Mouse (Mus musculus) spleen, adult 2 months (tissue): ENCODE measurements at regions not wholly inside any gene's neighbourhood (a gene's known extent, or its start where the extent isn't known, plus 50 kb on each side); places are given as distances from the start of the nearest gene placed in this dataset.

Experiments
- CTCF ChIP-seq: fragments of 200-500 bp; IDR thresholded peaks from 2 replicates; pipeline ENCODE4 v1.5.1; 2011; ENCODE audit warnings: mild to moderate bottlenecking, inconsistent platforms; ENCODE audit not compliant: insufficient read depth, insufficient read length, insufficient replicate concordance; ENCODE audit errors: extremely low read depth
- POLR2A ChIP-seq: fragments of 200-500 bp; IDR thresholded peaks from 2 replicates; pipeline ENCODE4 v1.6.1; 2011; ENCODE audit warnings: low read depth, low read length, inconsistent platforms

GRCm38 (mm10) chr2:75492501-75492898 lies 166.6 kb upstream of the Hnrnpa3 start:
- TF ChIP-seq CTCF (no peak), POLR2A (no peak)
